ENCODE assay signal across 11 mouse cellular contexts in the genomic region with DNA sequence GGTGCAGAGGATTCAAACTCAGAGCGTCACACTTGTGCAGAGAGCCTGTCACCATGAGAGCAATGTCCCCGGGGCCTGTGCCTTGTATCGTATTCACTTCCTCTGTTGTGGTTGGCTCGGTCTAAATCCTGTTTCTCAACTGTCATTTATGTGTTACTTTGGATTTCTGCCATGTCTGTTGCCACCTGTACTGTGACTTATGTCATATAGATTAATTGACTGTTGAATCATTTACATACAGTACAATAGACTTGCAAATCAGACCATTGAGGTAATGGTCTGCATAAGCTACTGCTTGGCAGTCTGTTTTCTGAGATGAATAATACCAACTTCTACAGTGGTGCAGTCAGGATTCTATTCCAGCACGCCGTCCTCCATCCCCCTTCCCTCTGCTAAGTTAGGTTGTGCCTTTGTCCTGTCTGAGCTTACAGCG.
DNase-seq lines count a peak whose midpoint lies in the region; ATAC-seq and TF ChIP-seq lines count a peak whose summit lies in the region.
"Had no signal": no experiment of that assay in that cellular context is flagged by ENCODE, and none has a peak within 500 bp of the region (broad histone marks: within the 10 kb centered on the region; RNA-seq: fewer than 3 reads in every experiment).

No protein-coding gene starts in this region.

- peaks cover 4% of the 10 kb centered on the region for H3K4me1 ChIP-seq in liver, postnatal 0 days (ENCODE audit: insufficient read depth)
- H3K4me1 ChIP-seq in hindbrain, embryonic 14.5 days (replicated peaks; ENCODE audit: control insufficient read depth, insufficient read depth, low read length) = peaks cover 8% of the 10 kb centered on the region; the same call in 1 of the 2 replicates
- H3K4me1 ChIP-seq in neural tube, embryonic 14.5 days (ENCODE audit: control insufficient read depth, insufficient read depth, low read length) = 0 out of 2 replicates have a peak, but pooled peaks cover 3% of the 10 kb centered on the region

- 0 out of 2 replicates have a peak overlapping the region, but pooled peaks have one; percentile 40 for H3K27ac ChIP-seq in liver, postnatal 0 days (ENCODE audit: low read depth)
- H3K27ac ChIP-seq in hindbrain, embryonic 14.5 days = peak overlapping the region; percentile 68
- H3K27ac ChIP-seq in neural tube, embryonic 14.5 days (ENCODE audit: low read depth, low read length) = peak overlapping the region; percentile 1; the same call in 1 of the 2 replicates
- H3K27ac ChIP-seq: lung, embryonic 15.5 days had no signal

- no peak for TF ChIP-seq CTCF in liver, postnatal 0 days (IDR thresholded peaks at IDR 0.05; ENCODE audit: low read depth)

- DNase-seq in liver, postnatal 0 days = peak; percentile 35
- DNase-seq in liver = no peak
- peak; percentile 60 for DNase-seq in hindbrain, embryonic 14.5 days (ENCODE audit: low spot score)
- DNase-seq in right cerebral cortex, postnatal 4 days = no peak
- no peak for DNase-seq in Muller cell, postnatal 12 days (ENCODE audit: inconsistent ontology term)
- DNase-seq: cerebellum, postnatal 14 days; kidney, adult 9 months had no signal

- H3K27me3 ChIP-seq in liver, postnatal 0 days (ENCODE audit: insufficient read depth, low read length) = no peaks in the 10 kb centered on the region
- H3K27me3 ChIP-seq in hindbrain, embryonic 14.5 days (ENCODE audit: control insufficient read depth, insufficient read depth, low read length) = no peaks in the 10 kb centered on the region
- no peaks in the 10 kb centered on the region for H3K27me3 ChIP-seq in neural tube, embryonic 14.5 days (ENCODE audit: control insufficient read depth, insufficient read depth, low read length)
- H3K27me3 ChIP-seq: lung, embryonic 15.5 days had no signal

- no peak overlapping the region for H3K4me3 ChIP-seq in liver, postnatal 0 days (ENCODE audit: low read depth, low read length)
- no peak overlapping the region for H3K4me3 ChIP-seq in hindbrain, embryonic 14.5 days (replicated peaks; ENCODE audit: low read length)
- H3K4me3 ChIP-seq in neural tube, embryonic 14.5 days (ENCODE audit: low read depth, low read length) = no peak overlapping the region
- H3K4me3 ChIP-seq: lung, embryonic 15.5 days had no signal

- TF ChIP-seq EP300 in liver, postnatal 0 days (IDR thresholded peaks at IDR 0.05; ENCODE audit: low read depth) = no peak

- H3K4me2 ChIP-seq in liver, postnatal 0 days (ENCODE audit: low read depth, low read length) = no peak overlapping the region
- H3K4me2 ChIP-seq in hindbrain, embryonic 14.5 days (replicated peaks) = no peak overlapping the region; the same call in 1 of the 2 replicates
- H3K4me2 ChIP-seq in neural tube, embryonic 14.5 days (ENCODE audit: low read depth, low read length) = no peak overlapping the region
- H3K4me2 ChIP-seq: lung, embryonic 15.5 days had no signal

- H3K9me3 ChIP-seq in liver, postnatal 0 days (ENCODE audit: low read length) = no peaks in the 10 kb centered on the region
- H3K9me3 ChIP-seq in hindbrain, embryonic 14.5 days (ENCODE audit: control insufficient read depth, low read length) = no peaks in the 10 kb centered on the region
- H3K9me3 ChIP-seq in neural tube, embryonic 14.5 days (ENCODE audit: control insufficient read depth, low read length) = no peaks in the 10 kb centered on the region
- H3K9me3 ChIP-seq: lung, embryonic 15.5 days had no signal

- H3K9ac ChIP-seq in liver, postnatal 0 days (replicated peaks) = no peak overlapping the region
- no peak overlapping the region for H3K9ac ChIP-seq in hindbrain, embryonic 14.5 days
- H3K9ac ChIP-seq in neural tube, embryonic 14.5 days (replicated peaks; ENCODE audit: low read depth, low read length) = no peak overlapping the region
- H3K9ac ChIP-seq: lung, embryonic 15.5 days had no signal

- no peaks in the 10 kb centered on the region for H3K36me3 ChIP-seq in liver, postnatal 0 days (replicated peaks; ENCODE audit: insufficient read depth, low read length)
- H3K36me3 ChIP-seq in hindbrain, embryonic 14.5 days (replicated peaks; ENCODE audit: control insufficient read depth, insufficient read depth) = no peaks in the 10 kb centered on the region
- no peaks in the 10 kb centered on the region for H3K36me3 ChIP-seq in neural tube, embryonic 14.5 days (ENCODE audit: control insufficient read depth, insufficient read depth, low read length)
- H3K36me3 ChIP-seq: lung, embryonic 15.5 days had no signal

- peak; percentile 71 for ATAC-seq in liver, postnatal 0 days
- peak; percentile 86 for ATAC-seq in common myeloid progenitor, adult 5-6 weeks (replicated peaks; ENCODE audit: low read depth, poor library complexity, severe bottlenecking)
- peak; percentile 85 for ATAC-seq in hindbrain, embryonic 14.5 days (ENCODE audit: low FRiP score)
- peak; percentile 63 for ATAC-seq in neural tube, embryonic 14.5 days (ENCODE audit: low read depth)
- no peak for ATAC-seq in erythroid progenitor cell, adult 5-6 weeks (replicated peaks; ENCODE audit: low FRiP score, poor library complexity, severe bottlenecking)

- 44% methylated on average over 7 of the region's 7 CpGs for WGBS in liver, postnatal 0 days (ENCODE audit: insufficient replicate concordance)
- 24% methylated on average over 7 of the region's 7 CpGs for WGBS in hindbrain, embryonic 14.5 days
- 37% methylated on average over 7 of the region's 7 CpGs for WGBS in neural tube, embryonic 14.5 days

Comparison
In these comparisons a context has a peak if more than half of its experiments do, and no peak if none do; other contexts are left out.
1. DNase-seq: peak in liver, postnatal 0 days (single experiment) and hindbrain, embryonic 14.5 days (single experiment); none in liver (single experiment), right cerebral cortex, postnatal 4 days (single experiment) and Muller cell, postnatal 12 days (single experiment).
2. H3K27ac ChIP-seq: peak in every context shown above with its lines; median percentile 68 in hindbrain, embryonic 14.5 days; 40 in liver, postnatal 0 days; 1 in neural tube, embryonic 14.5 days.